Mouse (Mus musculus): Measurements from ENCODE around the gene Cd68.
"Not testable (repeated sequence)": the region's sequence is repeated elsewhere in the genome, so short reads cannot be mapped to it uniquely, and the experiment has no call there.

Gene Cd68

DNA sequence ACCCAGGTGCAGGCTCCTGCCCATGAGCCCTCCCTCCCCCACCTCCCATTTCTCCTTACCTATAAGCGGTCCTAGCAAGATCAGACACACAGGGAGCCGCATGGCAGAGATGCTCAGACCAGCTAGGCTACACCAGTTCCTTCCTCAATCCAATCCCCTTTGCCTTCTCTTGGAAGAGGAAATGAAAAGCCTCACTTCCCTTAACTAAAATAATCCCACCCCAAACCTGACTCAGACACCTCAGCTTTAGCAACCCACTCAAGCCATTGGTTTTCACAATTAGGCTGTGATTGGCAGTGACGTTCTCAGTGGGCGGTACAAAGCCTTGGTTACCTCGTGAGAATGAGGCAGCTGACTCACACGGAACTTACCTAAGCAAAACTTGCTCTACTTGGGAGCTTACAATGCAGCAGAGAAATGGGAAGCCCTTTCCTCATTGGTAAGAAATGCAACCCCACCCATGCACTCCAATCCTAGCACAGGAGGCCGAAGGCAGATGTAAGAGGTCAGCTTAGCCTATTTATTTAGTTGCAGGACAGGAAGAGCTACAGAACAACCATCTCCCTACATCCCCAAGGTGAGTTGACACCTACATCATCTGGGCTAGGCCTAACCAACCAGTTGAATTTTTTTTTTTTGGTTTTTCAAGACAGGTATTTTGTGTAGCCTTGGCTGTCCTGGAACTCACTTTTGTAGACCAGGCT is at the start of gene Cd68:
TSS of gene Cd68 (minus strand) at position 193 of the 704 bp plus-strand sequence.
- DNase-seq, result no peak

DNA sequence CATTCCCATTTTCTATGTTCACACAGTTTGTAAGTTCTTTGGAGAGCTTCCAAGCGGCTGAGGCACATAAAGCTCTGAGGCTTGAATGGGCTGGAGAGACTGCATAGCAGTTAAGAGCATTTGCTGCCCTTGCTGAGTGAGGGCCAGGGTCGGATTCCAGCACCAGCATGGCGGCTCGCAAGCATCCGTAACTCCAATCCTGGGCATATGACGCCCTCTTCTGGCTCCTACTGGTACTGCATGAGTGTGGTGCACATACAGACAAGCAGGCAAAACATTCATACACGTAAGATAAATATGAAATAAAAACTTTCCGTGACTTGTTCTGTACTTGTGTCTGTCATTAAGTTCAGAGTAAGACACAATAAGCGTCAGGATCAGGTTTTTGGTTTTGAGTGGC is 49.5 kb upstream of the Cd68 start:
- peak; percentile 77 for DNase-seq

DNA sequence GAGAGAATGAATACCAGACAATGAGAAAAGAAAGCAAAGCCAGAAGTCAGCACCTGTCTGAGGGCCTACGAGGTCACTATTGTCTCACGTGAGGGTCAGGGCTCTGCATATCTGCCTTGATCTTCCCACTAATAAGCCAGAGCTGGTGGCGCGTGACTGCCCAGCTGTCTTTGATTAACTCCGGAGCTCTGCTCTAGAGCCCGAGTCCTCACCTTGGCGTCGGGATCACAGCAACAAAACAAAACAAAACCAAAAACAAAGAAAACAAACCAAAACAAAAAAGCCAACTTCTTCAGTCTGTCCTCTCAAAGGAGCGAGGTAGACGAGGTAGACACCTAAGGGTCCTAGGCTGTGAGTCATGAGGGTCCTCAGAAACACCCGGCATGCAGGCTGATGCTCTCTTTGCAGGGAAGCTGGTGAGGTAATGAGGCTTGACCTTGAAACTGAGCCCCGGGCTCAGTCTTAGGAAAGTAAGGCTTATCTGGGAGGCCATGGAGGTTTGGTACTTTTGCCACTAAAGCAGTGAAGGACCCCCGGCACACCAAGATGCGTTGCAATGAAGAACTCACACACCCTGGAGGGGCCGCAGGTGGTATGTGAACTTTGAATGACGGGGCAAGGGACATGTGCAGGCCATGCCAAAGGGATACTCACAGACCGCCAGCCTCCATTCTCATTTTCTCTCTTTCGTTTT is 48.8 kb upstream of the Cd68 start:
- DNase-seq, result peak; percentile 89

DNA sequence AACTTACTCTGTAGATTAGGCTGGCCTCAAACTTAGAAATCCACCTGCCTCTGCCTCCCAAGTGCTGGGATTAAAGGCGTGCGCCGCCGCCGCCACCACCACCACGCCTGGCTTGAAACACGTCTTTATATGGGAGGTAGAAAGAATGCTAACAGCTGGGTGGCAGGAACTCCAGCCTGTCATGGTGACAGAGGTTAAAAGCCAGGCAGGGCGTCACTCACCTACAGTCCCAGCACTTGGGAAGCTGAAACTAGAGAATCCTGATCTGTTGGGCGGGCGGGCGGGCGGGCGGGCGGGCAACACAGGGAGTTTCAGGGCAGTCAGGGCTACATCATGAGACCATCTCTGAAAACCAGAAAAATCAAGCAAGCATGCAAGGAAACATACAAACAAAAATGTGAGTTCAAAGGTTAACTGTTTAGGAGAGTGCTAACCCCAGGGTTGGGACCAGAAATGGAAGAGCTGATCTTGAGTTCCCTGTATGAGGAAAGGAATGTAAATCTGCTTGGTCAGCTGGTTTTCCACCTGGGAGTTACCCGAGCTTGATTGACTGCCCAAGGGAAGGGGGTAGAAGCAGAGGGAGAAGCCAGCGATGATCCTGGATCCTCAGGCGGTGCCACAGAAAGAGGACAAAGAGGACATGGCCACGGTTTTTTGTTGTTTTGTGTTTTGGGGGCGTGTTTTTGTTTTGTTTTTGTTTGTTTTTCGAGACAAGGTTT is 47.2 kb upstream of the Cd68 start:
- DNase-seq, result peak; percentile 73

DNA sequence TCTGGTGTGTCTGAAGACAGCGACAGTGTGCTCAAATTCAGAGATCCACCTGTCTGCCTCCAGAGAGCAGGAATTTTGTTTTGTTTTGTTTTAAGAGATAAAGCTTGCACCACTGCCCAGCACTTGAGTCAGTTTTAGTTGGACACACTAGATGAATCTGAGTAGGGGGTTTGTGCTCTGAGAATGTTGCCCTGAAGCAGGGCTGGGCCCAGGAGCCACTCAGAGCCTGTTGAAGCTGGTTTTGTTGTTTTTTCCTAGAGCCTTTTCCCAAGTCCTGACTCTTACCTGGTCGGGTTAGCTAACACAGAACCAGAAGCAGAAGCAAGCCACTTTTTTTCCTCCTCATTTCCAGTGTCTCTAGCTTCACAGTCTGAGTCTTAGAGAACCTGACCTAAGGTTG is 45.1 kb upstream of the Cd68 start:
- DNase-seq, result no peak

DNA sequence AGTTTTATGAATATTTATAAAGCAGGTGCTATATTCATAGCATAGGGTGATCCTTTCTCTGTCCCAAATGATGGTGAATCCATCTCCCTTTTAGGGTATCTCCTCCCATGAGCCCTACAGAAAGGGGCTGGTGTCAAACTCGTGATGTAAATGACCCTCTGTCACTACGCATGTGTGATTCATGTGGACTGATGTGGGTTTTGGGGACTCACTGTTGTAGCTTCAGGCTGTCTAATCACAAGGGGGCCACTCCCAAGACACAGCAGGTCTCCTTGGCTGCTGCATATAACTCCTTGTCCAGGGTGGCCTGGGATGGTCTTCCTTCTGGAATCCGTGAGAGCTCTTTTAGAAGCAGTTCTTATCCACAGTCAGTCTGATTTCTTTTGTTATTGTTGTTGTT is 44.5 kb upstream of the Cd68 start:
- DNase-seq, result no peak

DNA sequence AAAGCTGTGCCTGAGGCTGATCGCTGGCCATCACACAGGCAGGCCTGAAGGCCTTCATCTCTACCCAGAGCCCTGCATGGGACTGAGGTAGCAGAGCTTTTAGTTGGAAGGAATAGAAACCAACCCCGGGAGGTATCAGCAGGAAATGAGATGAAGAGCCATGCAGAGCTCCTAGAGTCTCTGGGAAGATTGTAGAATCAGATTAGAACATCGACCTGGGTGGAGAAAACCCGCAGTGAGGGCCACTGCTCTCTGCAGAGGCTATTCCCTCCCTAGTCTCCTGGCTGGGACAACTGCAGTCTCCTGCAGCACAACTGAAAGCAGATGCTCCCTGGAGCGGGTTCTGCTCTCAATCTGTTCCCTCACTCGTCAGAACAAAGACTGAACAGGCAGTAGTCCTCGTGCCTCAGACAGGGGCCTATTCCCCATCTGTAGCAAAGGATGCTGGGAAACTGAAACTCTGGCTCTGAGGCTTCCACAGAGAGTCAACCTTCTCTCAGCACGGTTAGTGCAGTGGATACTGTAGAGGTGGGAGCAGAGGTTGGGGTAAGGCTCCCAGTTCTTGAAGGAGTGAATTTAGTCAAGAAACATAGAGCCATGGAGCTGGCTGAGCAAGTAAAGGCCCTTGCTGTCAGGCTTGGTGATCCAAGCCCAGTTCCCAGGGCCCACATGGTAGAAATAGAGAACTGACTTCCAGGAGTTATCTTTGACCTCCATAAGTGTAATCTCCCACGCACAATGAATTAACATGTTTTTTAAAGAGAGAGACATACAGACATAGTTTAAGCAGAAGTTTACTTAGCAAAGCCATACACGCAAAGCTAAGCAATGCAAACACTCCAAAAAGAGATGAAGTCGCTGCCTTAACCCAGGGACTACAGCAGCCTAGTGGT is 43.8 kb upstream of the Cd68 start:
- DNase-seq, result no peak

DNA sequence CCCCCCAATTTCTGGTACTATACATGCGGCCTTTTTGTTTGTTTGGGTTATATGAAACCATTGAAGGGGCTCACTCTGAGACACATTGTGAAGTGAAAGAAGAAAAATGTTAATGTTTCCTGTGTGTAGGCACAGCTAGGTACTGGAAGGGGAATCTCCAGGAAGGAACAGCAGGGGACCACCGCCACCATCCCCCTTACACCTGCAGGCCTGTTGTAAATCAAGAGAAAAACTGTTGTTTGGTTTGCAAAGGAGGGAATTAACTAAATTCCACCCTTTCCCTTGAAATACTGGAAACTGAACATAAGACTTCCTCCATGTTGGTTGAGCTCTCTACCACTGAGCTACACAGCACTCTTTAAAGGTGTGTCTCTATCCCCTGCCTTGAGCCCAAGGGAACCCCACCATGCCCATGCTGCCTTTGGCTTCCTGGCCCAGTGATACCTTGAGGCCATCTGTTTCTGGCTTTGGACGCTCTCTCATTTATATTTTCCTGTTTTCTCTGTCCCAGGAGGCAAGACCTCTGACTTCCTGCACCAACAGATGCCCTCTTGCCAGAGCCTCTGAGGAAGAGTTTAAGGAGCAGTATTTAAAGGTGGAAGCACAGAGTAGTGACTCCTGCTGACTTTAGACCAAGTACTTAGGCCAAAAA is 42.8 kb upstream of the Cd68 start:
- DNase-seq, result no peak

DNA sequence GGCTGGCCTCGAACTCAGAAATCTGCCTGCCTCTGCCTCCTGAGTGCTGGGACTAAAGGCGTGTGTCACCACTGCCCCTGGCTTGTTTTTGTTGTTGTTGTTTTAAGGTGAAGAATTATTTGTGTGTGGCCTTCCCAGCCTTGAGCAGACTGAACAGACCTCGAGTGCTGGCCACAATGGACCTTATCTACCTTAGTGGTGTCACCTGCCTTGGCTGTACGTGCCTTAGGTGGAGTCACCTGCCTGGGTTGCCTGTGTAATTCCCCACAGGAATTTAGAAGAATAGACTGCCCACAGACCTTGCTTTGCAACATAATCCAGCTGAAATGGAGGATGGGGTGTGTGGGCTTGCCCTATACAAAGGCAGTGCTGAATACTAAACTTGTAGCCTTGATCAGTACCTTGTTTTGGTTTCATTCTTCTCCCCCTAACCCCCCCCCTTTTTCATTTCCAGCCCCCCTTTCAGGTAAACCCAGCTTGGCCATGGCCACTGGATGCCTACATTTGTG is 42.0 kb upstream of the Cd68 start:
- no peak for DNase-seq

DNA sequence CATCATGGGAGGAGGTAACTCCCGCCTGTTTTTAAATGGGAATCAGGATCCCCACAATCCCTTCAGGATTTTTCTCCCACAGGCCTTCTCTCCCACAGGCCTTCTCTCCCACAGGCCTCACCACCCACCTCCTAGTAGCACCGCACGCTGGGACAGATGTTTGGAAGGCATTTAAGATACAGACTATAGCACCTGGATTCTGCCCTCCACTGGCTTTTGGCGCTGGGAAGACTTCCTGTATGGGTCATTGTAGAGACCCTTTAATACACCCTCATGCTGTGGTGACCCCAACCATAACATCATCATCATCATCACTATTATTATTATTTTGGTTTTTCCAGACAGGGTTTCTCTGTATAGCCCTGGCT is 41.5 kb upstream of the Cd68 start:
- DNase-seq, result no peak

DNA sequence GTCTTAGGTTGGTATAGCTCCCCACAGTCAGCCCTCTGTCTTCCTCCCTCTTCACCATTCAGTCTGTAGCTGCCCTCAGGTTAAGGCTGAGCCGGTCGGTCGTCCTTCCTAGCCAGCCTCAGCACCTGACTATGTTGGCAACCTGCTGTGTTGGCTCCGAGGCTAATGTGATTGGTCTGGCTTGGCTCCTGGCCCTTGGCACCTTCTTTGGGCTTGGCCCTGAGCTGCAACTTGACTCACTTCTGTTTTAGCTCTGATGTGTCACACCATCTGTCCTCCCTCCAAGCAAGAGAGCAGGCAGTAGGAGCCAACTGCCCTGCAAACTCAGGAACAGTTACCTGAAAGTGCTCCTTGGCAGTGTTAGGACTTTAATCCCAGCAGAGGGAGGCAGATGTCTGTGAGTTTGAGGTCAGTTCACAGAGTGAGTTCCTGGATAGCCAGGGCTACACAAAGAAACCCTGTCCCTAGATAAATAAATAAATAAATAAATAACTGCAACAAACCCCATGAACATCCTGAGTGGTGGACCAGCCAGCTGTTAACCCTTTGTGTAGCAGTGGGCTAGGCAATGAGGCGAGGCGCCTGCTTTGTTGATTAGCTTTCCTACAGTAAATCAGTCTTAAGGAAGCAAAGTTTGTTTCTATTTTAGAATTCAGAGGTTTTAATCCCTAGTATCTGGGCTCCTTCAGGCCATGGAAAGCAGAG is 41.0 kb upstream of the Cd68 start:
- peak; percentile 93 for DNase-seq

DNA sequence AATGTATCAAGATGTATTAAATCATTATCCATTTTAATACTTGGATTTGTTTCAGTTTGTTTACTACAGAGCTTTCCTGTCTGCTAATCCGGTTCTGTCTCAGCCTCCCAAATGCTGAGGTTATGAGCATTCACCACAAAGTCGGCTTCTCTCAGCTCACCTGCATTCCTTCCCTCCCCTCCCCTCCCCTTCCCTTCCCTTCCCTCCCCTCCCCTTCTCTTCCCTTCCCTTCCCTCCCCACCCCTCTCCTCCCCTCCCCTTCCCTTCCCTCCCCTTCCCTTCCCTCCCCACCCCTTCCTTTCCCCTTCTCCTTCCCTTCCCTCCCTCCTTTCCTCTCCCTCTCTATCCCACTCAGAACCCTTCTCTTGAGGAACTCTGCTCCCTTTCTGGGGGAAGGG is 38.7 kb upstream of the Cd68 start:
- no peak for DNase-seq

DNA sequence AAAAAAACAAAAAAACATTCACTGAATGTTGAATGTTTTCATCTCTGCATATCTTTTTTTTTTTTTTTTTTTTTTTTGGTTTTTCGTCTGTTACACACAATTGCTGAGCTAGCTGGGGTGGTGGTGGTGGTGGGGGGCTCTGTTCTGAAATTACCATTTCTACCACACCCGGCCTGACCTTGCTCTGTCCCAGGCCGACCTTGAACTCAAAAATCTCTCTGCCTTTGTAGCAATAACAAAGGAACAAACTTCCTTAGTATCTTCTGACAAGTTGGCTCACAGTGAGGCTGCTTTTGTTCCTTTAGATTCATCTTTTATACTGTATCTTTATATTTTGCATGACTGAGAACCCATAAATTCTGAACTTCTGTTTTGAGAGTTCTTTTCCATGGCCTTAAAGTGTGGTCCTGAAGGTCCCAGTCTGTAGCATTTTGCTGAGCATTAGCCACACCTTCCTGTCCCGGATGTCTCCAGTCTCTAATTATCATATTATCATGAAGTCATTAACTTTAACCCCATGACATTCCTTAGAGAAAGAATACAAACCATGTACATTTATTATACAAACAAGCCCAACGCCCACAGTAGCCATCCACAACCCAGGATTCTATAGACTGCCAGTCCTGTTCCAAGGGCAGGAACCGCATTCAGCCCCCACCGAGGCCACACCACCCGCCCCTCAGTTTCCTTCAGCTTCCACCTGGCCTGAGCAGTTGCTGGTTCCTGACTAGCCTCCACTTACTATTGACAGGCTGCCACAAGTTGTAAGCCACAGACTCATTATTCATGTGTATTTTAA is 38.1 kb upstream of the Cd68 start:
- DNase-seq, result no peak

DNA sequence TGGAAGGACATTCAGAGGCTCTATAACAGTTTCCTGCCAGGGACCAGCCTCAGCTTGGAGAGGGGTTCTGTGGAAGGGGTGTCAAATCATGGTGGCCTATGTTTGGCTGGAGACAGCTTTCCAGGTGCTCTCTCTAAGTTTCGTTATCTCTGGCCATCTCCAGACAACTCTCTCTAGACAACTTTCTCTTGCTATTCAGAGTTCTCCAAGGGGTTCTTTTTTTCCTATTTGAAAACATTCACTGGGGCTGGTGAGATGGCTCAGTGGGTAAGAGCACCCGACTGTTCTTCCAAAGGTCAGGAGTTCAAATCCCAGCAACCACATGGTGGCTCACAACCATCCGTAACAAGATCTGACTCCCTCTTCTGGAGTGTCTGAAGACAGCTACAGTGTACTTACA is 37.4 kb upstream of the Cd68 start:
- DNase-seq, result not testable (repeated sequence)

DNA sequence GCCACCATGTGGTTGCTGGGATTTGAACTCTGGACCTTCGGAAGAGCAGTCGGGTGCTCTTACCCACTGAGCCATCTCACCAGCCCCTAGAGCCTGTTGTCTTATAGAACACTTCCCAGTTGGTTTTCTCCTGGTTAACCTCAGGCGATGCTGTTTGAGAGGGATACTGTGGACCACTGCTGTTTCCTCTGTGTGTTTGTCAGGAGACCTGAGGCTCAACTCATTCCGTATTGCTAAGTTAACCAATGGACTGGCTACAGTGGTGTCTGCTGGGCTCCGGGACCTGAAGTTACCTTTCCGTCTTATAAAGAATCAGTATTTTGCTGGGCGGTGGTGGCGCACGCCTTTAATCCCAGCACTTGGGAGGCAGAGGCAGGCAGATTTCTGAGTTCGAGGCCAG is 36.9 kb upstream of the Cd68 start:
- not testable (repeated sequence) for DNase-seq

DNA sequence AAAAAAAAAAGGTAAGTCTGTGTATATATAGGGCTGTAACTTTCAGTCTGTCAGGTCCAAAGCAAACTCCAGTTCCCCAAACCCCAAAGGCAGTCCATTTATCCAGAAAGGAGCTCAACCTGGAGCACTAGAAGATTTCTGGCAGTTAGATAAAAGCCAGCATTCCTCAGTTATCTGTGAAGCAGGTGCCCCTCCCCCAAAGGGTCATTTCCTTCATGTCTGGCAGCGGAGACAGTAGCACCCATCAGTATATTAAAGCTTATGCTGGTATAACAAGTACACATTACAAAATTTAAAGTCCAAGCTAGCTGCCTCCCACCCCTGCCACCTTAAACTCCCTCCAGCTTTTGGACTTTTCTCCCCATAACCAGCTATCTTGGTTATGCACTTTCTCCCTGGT is 33.6 kb upstream of the Cd68 start:
- DNase-seq, result no peak

DNA sequence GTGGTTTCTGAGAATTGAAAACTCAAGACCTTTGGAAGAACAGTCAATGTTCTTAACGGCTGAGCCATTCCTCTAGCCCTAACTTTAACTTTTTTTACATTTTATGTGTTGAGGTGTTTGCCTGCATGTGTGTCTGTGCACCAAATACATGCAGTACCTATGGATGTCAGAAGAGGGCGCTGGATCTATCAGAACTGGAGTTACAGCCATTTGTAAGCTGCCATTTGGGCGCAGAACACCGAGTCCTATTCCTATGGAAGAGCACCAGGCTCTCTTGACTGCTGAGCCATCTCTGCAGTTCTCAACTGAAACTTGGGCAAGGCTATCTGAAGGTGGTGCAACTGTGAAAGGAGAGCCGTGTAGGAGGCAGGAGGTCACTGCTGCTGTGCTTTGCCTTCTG is 32.6 kb upstream of the Cd68 start:
- DNase-seq, result no peak

DNA sequence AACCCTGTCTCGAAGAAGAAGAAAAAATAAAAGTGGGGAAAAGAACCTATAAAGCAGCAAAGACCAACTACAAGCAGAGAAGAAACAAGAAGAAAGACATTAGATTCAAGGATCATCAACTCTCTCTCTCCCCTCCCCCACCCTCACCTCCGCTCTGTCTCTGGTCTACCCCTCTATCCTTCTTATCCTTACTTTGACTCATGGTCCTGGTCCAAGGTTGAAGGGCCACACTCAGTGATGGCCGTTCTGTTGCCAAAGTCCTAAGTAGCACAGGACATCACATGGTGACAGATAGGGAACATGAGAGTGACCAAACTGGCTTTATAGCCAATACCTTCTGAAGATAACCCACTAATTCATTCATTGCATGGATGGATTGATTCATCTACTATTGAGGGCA is 31.4 kb upstream of the Cd68 start:
- no peak for DNase-seq

DNA sequence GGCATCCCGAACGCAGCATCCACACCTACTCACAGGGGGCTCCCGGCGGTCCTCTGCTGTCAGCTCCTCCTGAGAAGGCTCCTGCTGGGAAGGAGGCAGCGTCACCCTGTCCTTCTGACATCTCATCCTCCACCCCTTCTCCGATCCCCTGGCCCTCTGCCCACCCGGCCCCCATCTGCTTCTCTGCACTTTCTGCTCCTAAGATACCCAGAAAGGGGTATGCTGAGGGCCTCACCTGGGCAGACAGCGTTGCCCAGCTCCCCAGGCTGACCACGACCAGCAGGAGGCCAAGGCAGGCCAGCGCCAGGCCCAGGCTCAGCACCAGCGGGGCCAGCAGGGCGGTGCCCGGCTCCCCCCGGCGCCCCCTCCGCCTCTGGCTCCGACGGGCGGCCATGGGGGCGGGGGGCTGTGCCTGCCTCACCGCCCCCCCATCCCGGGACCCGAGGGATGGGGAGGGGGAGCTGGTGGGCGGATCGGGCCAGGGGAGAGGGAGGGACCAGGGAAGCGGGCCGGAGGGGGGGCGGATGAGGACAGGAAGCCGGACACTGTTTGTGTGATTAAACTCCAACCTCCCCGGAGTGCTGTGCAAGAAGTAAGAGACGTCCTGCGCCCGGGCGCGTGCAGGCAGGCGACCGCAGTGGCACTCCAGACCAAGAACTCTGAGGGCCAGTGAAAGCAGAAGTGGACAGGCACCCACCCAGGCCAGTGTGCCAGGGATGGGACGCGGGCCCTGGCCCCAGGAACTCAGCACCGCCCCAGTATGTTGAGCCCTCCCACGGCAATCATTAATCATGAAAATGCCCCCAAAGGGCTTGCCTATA is 29.6 kb upstream of the Cd68 start, which contains the start of the genes Tnfsf12 and Tnfsfm13:
TSS of gene Tnfsf12 (minus strand) at position 489 of the 821 bp plus-strand sequence.
TSS of gene Tnfsfm13 (minus strand) at position 738 of the 821 bp plus-strand sequence.
- DNase-seq, result peak; percentile 82

DNA sequence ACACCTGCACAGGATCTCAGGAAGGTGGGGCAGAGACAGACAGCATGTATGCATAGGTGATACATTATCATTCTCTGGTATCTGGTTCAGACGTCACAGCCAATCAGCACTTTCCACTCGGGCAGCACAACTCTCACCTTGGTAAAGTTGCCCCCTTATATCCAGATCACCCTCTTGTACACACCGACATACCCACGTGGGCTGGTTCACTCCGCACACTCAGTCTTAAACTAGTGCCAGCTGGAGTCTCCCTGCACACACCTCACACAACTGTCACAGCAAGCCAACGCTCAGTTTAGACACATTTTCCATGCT is 29.1 kb upstream of the Cd68 start:
- DNase-seq, result no peak
